Mouse (Mus musculus): ENCODE data around the gene Ryk.
A peak's percentile ranks its signal among the peaks of the same experiment; 100 is the strongest.

The Ryk gene

DNA sequence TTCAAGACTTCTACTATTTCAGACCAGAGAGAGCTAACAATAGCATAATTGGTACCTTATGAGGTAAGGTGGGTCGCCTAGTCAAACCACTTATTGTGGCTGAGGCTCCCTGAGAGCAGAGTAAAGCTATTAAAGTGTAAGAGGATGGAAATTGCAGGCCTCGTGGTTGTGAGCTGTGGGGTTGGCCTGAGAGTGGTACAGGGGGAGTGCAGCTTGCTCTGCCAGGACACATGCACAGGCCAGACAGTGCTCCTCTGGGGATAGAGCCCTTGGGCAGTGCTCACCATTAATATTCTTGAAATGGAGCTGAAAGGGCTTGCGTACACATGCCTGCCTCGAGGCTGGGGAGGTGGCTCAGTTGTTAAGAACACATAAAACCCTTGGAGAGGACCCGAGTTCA is 23.6 kb downstream of the Ryk start:
- no peak for DNase-seq (ENCODE audit: low read depth)

DNA sequence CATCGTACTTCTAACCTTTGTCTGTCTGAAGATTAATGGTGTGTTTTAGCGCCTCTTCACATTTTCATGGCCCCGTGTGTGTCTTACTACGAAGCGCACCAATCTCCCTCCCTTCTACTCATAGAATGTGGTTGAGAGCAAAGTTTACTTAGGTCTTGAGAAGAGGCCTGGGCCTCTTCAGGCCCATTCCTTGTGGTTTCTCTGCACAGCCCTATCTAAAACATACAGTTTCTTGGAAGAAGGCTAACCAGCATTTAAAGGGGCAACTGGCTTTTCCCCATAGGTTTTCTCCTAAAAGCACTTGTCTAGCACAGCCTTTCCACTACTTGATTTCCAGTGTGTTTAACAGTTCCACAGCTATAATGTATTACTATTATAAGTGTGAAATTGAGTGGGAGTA is 24.7 kb downstream of the Ryk start:
- no peak for DNase-seq (ENCODE audit: low read depth)

DNA sequence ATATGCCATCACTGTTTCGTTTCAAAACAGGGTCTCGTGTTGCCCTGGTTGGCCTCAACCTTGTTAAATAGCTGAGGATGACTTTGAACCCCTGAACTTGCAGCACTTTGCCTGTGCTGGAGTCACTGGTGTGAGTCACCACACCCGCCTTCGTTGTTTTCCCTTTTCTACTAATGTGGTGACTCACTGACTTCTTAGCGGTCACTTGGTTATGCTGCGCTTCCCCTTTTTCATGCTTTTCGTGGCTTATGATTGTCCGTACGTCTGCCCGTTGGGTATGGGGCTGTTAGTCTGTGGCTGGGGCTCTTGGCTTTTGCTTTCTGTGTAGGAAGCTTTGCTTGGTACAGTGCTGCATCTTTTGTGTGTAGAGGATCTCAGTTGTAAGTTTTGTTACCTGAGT is 25.2 kb downstream of the Ryk start:
- DNase-seq (ENCODE audit: low read depth) = no peak

DNA sequence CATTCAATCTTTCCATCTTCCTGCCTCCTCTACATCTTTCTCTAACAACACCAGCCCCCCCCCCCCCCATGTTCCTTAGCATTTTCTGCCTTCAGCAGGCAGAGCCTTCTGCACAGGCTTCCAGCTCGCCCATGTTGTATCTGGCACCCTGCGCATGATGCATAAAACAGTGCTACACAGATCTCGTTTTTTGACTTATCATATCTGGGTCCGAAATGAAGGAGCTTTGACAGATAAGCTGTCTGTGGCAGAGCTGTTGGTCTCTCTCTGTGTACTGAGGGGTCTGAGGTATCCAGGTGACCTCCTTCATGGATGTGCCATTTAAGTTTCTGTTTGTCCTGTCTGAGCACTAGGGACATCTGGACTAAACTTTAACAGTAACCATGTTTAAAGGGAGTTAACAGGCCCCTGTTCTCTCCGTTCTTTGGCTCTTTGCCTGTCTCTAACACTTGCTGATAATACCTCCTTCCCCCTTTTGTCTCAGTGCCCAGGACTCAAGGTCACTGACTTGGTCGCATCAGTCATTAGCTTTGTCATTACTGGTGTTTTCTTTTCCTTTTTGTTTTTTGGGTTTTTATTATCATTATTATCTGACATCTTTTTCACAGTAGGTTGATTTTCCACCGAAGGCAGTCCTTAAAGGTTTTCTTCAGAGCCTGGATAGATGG is 26.2 kb downstream of the Ryk start:
- DNase-seq (ENCODE audit: low read depth) = no peak

DNA sequence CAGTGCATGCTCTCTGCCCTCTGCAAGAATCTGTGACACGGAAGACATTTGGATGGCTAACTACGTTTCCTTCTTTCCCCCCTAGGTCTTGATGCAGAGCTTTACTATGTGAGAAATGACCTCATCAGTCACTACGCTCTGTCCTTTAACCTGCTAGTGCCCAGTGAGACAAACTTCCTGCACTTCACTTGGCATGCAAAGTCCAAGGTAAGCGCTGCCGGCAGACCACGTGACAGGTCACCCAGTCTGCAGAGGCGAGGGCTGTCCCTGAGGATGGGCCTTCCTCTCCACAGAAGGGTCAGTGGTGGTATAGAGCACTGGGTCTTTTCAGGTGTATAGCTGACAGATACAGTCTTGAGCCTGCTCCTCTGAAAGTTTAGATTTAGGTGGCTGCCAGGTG is 27.1 kb downstream of the Ryk start:
- DNase-seq (ENCODE audit: low read depth) = no peak

DNA sequence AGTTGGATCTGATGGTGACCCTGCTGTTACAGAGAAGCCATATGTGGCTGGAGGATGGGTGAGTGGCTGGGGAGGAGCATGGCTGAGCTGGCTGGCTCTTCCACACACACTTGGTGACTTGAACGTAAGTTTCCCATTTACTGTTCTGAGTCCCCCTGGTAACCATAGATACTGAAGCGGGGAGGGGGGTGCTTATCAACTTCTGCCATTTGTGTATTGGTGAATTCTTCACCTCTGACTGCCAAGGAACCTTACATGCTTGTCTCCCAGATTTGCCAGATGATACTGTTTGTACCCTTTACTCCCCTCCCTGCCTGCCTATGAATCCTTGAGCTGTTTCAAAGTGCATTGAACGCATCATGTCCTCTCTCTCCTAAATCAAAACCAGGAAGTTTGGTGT is 27.5 kb downstream of the Ryk start:
- no peak for DNase-seq (ENCODE audit: low read depth)

DNA sequence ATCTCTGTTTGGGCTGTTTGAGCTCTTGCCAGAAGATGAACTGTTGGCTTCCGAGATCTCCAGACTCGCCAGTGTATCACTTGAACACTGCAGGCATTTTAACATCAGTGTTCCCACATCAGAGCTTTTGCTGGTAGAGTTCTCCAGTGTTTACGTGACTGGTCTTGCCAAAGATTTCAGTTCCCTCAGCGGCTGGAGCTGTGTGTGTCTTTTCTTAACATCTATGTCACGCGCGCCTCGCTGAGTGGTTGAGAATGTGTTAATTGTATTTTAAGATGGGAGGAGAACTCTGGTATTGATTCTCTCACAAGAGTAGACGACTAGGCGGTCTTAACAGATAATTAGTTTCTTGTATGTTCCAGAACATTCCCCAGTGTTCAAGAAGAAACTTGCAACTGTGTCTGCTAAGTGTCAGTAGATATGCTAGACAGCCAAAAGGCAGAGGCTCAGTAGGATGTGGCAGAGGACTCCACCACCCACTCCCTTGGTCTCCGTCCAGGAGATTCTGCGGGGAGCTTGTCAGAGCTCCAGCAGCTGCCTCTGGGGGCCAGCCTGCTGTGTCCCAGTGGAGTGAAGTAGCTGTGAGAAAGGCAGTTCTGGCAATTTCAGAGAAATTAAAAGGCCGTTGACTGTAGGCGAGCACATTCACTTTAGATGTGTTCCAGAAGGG is 29.3 kb downstream of the Ryk start:
- peak; percentile 58 for DNase-seq (ENCODE audit: low read depth)

DNA sequence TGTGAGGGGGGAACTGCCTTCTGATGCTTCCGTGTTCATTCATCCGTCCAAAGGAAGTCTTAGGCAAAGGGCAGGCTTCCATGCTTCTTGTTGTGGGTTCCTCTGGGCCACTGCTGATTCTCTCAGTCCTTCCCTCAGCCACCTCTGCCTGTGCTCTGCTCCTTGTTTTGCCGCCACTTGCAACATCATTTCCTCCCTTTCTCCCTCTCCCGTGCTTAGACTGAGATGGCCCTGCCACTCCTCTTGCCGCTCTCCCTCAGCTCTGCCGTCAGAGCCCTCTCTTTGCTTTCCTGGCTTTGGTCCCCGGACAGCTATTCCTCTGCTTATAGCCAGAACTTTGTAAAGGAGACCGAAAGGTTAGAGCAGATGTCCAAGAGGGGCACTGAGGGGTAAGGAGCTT is 30.2 kb downstream of the Ryk start:
- no peak for DNase-seq (ENCODE audit: low read depth)

DNA sequence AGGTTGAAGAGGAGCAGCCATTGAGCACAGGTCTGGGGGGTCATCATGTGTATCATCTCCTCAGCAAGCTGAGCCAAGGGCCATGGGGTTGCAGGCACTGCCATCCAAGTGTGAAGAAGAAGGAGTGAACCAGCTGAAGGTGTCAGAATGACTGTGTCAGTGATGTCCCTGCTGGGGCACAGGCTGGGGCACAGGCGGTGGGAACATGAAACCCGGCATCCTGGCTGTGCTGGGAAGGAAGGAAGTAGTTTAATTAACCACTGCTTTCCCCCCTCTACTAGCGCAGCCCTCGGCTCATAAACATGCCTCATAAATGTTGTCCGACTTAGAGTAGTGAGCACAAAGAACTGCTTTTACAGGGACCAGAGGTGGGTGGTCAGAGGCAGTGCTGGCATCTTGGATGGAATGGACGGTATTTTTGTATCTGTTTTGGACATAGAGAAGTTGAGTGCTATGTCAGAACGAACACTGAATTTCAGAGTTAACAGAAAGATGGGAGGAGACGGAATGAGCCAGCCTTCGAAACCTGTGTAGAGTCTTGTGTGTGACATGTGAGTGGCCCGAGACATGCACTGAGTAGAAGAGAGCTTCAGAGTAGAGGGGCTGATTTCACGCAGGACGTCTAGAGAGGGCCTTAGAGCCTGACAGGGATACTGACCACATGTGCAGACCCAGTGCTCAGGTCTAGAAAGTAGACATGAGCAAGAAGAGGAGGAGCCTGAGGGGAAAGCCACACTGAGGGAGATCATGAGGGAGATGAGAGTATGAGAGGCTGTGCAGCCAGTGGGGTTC is 31.4 kb downstream of the Ryk start:
- no peak for DNase-seq (ENCODE audit: low read depth)

DNA sequence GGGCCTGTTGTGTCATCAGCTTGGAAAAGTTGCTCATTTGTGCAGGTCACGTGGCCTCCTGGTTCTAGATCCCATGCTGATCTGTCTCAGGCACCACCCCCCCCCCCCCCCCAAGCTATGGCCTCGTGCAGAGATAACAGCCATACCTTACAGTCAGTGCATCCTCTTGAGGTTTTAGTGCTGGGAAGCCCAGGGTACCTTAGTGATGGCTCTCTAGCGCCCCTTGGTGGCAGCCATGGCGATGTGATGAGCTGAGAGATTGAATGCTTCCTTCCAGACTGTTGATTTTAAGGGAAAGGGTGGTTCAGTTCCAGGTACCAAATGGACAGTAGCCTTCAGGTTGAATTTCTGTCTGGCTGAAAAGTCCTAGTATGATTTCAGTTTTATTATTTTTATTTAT is 32.2 kb downstream of the Ryk start:
- peak; percentile 88 for DNase-seq (ENCODE audit: low read depth)

DNA sequence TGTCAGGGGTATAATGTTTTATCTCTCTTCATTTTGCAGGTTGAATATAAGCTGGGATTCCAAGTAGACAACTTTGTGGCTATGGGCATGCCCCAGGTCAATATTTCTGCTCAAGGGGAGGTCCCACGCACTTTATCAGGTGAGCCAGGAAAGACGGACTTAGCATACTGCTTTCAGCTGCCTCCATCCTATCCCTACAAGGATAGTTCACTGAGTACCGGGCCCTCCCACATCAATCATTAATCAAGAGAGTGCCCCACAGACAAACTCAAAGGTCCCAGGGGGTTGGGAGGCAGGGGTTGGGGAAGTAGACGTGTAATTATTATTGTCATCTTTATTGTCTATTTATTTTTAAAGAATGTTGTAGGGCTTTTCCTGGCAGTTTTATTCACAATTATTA is 32.8 kb downstream of the Ryk start:
- DNase-seq (ENCODE audit: low read depth) = no peak

DNA sequence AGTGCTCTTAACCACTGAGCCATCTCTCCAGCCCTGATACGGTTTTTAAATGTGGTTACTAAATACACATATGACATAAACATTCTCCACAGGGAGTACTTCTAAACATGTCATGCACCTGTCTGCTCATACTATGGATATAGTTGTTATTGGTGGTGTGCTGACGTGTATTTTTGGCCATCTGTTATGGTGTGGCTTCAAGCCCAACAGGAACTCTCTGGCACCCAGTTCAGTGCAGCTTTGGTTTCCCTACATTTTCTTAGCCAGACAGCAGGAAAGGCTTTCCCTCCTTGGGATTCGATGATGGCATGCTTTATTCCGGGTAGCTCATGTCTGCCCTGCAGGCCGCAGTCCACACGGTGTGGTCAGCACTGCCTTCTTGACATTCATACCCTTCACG is 33.7 kb downstream of the Ryk start:
- DNase-seq (ENCODE audit: low read depth) = no peak

DNA sequence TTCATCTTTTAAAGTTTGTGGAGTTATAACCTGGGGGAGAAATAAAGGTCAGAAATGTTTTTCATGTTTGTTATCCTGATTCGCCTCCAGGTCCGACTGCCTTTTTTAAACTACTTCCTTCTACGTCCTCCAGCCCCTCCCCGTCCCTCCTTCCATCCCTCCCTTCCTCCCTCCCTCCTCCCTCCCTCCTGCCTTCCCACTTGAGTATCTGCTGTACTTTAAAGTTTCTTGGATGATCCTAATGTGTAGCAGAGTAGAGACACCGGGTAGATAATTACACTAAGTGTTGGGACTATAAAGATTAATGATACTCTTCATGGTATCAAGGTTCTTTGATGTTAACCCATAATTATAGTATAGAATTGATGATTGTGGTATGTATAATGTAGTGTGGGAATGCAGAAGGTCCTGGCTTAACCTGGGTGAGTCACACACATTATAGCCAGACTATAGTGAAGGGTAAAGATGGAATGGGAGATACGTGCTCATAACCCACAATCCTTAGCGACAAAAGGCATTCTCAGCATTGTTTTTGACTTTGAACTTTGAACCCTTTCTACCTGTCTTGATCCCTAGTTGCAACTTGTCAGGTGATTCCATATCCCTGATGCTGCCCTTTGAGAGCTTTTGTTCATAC is 41.5 kb downstream of the Ryk start:
- DNase-seq (ENCODE audit: low read depth) = no peak

DNA sequence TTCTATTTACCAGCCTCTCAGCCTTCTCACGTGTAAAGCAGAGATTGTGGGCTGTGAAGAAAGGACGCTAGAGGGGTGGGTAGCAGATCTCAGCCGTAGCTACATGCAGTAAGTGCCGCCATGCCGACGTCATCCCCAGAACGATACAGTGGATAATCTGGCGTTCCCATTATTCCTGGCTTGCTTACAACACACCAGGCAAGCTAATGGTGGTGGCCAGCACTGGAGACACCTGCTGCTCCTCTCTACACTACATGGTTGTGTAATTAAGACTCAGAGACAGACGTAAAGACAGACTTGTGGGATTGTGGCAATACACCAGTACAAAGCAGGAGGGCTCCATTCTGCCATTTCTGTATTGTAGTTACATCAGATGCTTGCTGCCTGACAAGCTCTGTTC is 43.2 kb downstream of the Ryk start:
- DNase-seq (ENCODE audit: low read depth) = no peak

DNA sequence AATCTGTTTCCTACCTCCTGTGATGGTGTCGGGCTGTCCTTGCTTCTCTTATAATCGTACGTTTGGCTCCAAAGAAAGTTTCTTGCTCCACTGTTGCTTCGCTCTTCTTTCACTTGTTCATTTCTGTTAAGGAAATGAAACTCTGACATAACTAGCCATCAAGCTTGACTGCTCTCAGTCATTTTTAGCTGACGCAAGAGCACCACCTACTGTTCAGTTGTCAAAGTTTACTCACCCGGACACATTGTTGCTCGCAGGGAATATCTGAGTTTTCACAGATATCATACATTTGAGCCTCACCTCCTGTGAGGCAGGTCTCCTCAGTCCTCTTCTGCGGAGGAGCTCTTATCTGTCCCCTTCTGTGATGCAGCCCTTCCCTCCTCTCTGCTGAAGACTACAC is 44.8 kb downstream of the Ryk start:
- peak; percentile 85 for DNase-seq (ENCODE audit: low read depth)

DNA sequence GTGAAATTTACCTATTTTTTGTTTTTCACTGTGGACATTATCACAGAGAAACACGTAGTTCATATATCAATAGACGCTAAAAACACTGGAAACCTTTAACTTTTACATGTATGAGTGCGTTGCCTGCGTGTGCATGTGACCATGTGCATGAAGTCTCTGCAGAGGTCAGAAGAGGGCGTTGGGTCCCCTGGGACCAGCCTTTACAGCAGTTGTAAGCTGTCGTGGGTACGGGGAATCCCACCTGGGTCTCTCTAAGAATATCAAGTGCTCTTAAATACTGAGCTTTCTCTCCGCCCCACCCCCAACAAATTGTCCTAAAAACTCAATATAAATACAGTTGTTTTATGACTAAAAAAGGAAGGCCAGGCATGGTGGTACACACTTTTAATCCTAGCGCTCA is 50.0 kb downstream of the Ryk start:
- DNase-seq (ENCODE audit: low read depth) = no peak

DNA sequence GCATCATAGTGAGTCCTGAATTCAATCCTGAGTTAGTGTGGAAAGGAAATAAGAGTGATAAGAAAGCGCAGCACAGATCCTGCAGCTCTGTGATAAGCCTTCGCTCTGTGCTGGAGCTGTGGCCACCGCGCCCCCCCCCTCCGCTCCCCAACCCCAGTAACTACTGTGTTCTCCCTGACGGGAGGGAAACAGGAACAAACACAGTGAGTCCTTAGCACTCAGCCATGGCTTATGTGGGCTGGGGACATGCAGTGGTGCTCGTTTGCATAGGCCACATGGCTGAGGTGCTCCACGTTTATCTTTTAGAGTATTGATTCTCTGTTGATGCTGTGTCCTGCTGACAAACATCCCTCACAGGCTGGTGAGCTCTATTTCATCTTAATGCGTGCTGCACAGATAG is 55.4 kb downstream of the Ryk start:
- DNase-seq (ENCODE audit: low read depth) = no peak

DNA sequence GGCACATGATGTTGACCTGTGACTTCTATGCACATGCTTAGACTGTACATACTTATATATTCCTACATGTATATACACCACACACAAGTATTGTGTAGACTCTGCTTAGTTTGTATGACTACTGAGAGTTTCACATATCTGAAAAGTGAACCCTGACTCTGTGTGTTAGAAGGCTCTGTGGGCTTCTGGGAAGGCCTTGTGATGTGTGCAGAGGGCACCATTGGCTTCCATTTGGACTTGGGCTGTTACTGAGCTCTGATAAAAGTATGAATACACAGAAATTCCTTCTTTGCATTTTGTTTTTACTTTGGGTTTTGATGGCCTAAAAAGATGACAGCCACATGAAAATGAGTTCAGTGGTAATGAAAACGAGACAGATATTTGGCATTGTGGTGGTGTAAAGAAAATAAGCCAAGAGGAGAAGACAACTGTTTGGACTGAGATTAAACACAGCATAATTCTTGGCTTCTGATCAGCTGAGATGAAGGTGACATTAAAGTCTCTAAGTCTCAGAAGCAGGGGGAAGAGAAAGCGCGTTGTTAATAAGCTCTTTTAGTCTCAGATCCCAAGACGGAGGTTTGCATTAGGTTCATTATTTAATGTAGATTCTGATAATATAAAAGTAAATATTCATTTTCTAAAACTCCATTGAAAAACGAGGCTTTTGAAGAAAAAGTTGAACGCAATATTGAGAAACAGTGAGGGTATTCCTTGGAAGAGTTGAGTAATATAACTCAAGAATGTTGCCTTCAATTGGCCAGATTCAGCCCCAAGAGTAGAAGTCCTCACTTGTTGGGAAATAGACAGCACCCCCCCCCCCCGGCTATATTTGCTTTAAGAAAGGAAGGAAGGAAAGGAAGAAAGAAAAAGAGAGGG is 58.0 kb downstream of the Ryk start:
- DNase-seq (ENCODE audit: low read depth) = no peak

DNA sequence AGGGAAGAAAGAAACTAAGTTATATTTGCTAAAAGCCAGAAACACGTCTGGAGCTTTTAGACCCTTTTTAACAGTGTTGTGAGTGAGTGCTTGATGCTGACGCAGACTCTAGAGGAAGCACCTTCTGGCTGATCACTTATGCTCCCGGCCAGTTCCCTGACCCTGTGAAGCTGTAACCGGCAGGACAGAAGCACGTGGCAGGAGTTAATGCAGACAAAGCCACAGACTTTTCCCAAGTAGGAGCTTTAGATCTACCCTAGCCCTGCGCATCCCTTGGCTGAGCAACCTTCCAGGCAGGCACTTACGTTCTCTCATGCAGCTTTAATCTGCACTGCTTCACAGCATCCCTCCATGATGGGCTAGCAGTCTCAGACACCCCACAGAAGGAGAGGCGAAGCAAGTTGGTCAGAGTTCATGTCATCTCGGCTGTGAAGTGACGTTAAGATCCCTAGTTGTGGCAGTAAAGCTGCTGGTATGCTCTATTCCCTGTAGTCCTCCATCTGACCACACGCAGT is 58.7 kb downstream of the Ryk start:
- DNase-seq (ENCODE audit: low read depth) = no peak

DNA sequence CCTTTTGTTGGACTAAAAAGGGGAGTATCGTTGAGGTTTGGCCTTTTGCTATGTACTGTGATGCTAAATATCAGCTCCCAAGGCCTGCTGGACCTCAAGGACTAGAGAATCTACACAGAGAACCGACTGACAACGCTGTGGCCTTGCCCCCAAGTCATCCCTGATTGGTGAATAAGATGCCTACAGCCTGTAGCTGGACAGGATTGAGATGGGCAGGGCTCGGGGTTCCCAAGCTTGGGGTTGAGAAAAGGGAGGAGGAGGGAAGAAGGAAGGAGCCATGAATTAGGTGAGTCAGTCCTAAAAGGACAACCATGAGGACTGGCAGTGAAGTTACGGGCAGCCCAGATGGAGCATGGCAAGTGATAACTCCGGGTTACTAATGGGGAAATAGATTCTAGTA is 65.2 kb downstream of the Ryk start:
- no peak for DNase-seq (ENCODE audit: low read depth)

DNA sequence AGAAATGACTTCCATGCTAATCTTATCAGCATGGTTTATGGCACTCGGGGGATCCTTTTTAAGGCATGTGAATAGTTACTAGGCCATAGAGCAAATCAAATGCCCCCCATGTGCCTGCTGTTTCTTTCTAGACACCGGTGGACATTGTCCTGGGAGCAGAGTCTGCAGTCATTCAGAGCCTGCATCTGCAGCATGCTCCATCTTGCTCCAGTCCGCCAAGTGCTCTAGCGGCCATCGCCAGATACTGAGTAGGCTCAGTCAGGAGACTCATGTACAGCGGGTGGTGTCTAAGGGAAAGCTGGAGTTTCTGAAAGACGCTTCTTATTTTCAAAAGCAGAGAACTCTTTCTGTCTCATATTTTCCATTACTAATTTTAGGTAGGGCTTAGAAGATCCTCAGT is 67.6 kb downstream of the Ryk start:
- no peak for DNase-seq (ENCODE audit: low read depth)

DNA sequence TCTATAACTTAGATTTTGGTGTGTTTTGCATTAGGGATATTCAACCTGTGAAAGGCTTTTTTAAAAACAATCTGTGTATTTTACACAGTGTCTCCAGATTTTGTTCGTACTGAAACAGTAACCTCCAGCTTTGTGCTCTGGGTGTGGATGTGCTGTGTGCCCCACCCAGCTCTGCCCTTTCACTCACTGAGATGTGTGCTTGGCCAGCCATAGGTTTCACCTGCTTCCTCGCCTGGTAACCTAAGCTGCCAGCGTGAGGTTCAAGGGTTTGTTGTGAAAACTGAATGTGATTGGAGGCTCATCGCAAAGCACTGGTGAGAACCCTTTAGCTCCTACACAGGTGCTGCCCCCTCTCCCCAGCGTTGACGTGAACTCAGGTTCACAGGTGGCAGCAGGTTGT is 70.2 kb downstream of the Ryk start:
- no peak for DNase-seq (ENCODE audit: low read depth)

Measured in NIH3T3 (cell line).